Mouse (Mus musculus): ENCODE results near the gene Ogn.

DNA sequence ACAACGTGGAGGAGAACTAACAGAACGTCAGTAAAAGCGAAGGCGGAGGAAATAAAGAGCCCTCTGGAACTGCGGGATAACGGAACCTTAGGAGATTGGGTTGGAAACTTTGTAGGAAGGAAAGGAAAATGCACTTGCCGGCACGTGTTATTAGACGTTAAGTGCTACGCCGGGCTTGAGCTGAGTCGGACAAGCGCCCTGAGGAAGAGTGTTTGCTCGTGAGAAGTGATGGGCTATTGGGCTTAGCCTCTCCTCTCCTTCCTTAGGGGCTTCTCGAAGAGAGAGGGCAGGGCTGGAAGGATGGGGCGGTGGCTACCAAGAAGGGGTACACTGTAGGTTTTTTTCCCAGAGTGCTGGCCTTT is 45.3 kb downstream of the Ogn start:
- TF ChIP-seq CTCF (IDR thresholded peaks at IDR 0.05; ENCODE audit: control insufficient read depth, insufficient read depth, low read length) (no peak), POLR2A (IDR thresholded peaks at IDR 0.05; ENCODE audit: borderline replicate concordance, control insufficient read depth, low read depth, low read length) (no peak)

Measured in bone marrow, adult 2 months (tissue).